Mouse (Mus musculus): ENCODE data around the gene Trim14.

GRCm38 (mm10) chr4:46445237-46445945, 90.5 kb downstream of the Trim14 start:
- TF ChIP-seq CTCF (IDR thresholded peaks at IDR 0.05; ENCODE audit: low read depth), result no peak
- no peak for TF ChIP-seq EP300 (IDR thresholded peaks at IDR 0.05; ENCODE audit: low read depth)
